Mouse (Mus musculus): Measurements from ENCODE around the gene Smad9.

- TF ChIP-seq CTCF (IDR thresholded peaks at IDR 0.05; ENCODE audit: low read depth, low read length) = 0 out of 2 replicates have a peak, but pooled peaks have one; percentile 1
- no peak for TF ChIP-seq POLR2A (IDR thresholded peaks at IDR 0.05; ENCODE audit: extremely low read depth, insufficient read depth, low read length)
Observed at GRCm38 (mm10) chr3:54793762-54794161, 38.4 kb downstream of the Smad9 start.
